Mouse (Mus musculus) hindlimb bud, embryonic 11.5 days (tissue): ENCODE data around the gene Tubd1.

Experiments used
- DNase-seq: peaks from one replicate; pipeline ENCODE4 v3.0.0-alpha.2; 2012; ENCODE audit warnings: low read depth, low spot score; ENCODE audit errors: extremely low spot score

Gene Tubd1

GRCm38 (mm10) chr11:86596976-86597375, 52.2 kb downstream of the Tubd1 start:
- no peak for DNase-seq

GRCm38 (mm10) chr11:86598154-86598553, 53.4 kb downstream of the Tubd1 start:
- DNase-seq = no peak

GRCm38 (mm10) chr11:86598572-86598971, 53.8 kb downstream of the Tubd1 start:
- no peak for DNase-seq

- no peak for DNase-seq
Observed at GRCm38 (mm10) chr11:86599378-86600208, 54.8 kb downstream of the Tubd1 start.

- no peak for DNase-seq
Observed at GRCm38 (mm10) chr11:86600209-86600557, 55.4 kb downstream of the Tubd1 start.

GRCm38 (mm10) chr11:86602116-86602515, 57.3 kb downstream of the Tubd1 start:
- DNase-seq = no peak

GRCm38 (mm10) chr11:86603719-86604118, 58.9 kb downstream of the Tubd1 start:
- DNase-seq = no peak

- no peak for DNase-seq
Observed at GRCm38 (mm10) chr11:86604289-86604688, 59.5 kb downstream of the Tubd1 start.

GRCm38 (mm10) chr11:86604732-86605520, 60.1 kb downstream of the Tubd1 start:
- DNase-seq = no peak

GRCm38 (mm10) chr11:86606621-86607339, 62.0 kb downstream of the Tubd1 start:
- no peak for DNase-seq

- no peak for DNase-seq
Observed at GRCm38 (mm10) chr11:86607808-86608350, 63.1 kb downstream of the Tubd1 start.

- no peak for DNase-seq
Observed at GRCm38 (mm10) chr11:86610239-86610638, 65.4 kb downstream of the Tubd1 start.

GRCm38 (mm10) chr11:86611991-86612390, 67.2 kb downstream of the Tubd1 start:
- DNase-seq = no peak

GRCm38 (mm10) chr11:86614056-86614530, 69.3 kb downstream of the Tubd1 start:
- DNase-seq = no peak

- no peak for DNase-seq
Observed at GRCm38 (mm10) chr11:86614607-86615006, 69.8 kb downstream of the Tubd1 start.
